Mouse (Mus musculus) ES-Bruce4 (cell line): ENCODE measurements at regions not wholly inside any gene's neighbourhood (a gene's known extent, or its start where the extent isn't known, plus 50 kb on each side); places are given as distances from the start of the nearest gene placed in this dataset.

ENCODE experiments used
- H3K27ac ChIP-seq: 2 replicates; pipeline ENCODE4 v1.5.1; 2012; ENCODE audit warnings: low read length, inconsistent platforms; ENCODE audit not compliant: insufficient read depth
- H3K27me3 ChIP-seq: 2 replicates; pipeline ENCODE4 v1.6.1; 2012; ENCODE audit warnings: mild to moderate bottlenecking, low read length, inconsistent platforms; ENCODE audit not compliant: control insufficient read depth, poor library complexity, insufficient read depth, severe bottlenecking
- H3K36me3 ChIP-seq: 2 replicates; pipeline ENCODE4 v1.6.1; 2012; ENCODE audit warnings: inconsistent platforms, mild to moderate bottlenecking, low read length, moderate library complexity; ENCODE audit not compliant: control insufficient read depth, poor library complexity, insufficient read depth, severe bottlenecking
- H3K4me1 ChIP-seq: one replicate; pipeline ENCODE4 v1.8.1; 2011; ENCODE audit warnings: low read length; ENCODE audit not compliant: control insufficient read depth, insufficient read depth
- H3K4me3 ChIP-seq: 2 replicates; pipeline ENCODE4 v1.5.1; 2011; ENCODE audit warnings: low read depth, mild to moderate bottlenecking, low read length
- H3K9ac ChIP-seq: 2 replicates; pipeline ENCODE4 v1.6.1; 2012; ENCODE audit warnings: low read depth, mild to moderate bottlenecking, inconsistent platforms; ENCODE audit not compliant: poor library complexity, severe bottlenecking
- H3K9me3 ChIP-seq: replicated peaks from 2 replicates; pipeline ENCODE4 v1.6.1; 2012; ENCODE audit warnings: mild to moderate bottlenecking, low read length, inconsistent platforms; ENCODE audit not compliant: control insufficient read depth, poor library complexity, insufficient read depth, severe bottlenecking
- CTCF ChIP-seq: IDR thresholded peaks from one replicate; pipeline ENCODE4 v1.8.1; 2011; ENCODE audit warnings: low read depth, low read length
- EP300 ChIP-seq: IDR thresholded peaks from 2 replicates; pipeline ENCODE4 v1.6.1; 2011; ENCODE audit warnings: low read depth, low read length; ENCODE audit not compliant: insufficient read depth
- POLR2A ChIP-seq: IDR thresholded peaks from one replicate; pipeline ENCODE4 v1.8.1; 2011; ENCODE audit warnings: low read length; ENCODE audit not compliant: insufficient read depth

- H3K27ac ChIP-seq = no peak overlapping the region
- H3K36me3 ChIP-seq = no peaks in the 10 kb centered on the region
- no peak for TF ChIP-seq CTCF
- TF ChIP-seq EP300 = no peak
- no peak for TF ChIP-seq POLR2A
- H3K4me1 ChIP-seq = no peaks in the 10 kb centered on the region
- peaks cover 3% of the 10 kb centered on the region; the same call in 1 of the 2 replicates for H3K9me3 ChIP-seq
- no peaks in the 10 kb centered on the region for H3K27me3 ChIP-seq
- no peak overlapping the region for H3K4me3 ChIP-seq
- H3K9ac ChIP-seq = no peak overlapping the region
Observed at GRCm38 (mm10) chrX:42332906-42333305, 156.6 kb upstream of the Tex13c2 start.

GRCm38 (mm10) chrX:42333631-42334030 is 155.9 kb upstream of the Tex13c2 start:
- TF ChIP-seq EP300 = no peak
- no peak for TF ChIP-seq POLR2A
- TF ChIP-seq CTCF = no peak
- Histone ChIP-seq H3K36me3 (no peaks in the 10 kb centered on the region), H3K4me1 (no peaks in the 10 kb centered on the region), H3K4me3 (no peak overlapping the region), H3K27me3 (no peaks in the 10 kb centered on the region), H3K9ac (no peak overlapping the region), H3K27ac (no peak overlapping the region), H3K9me3 (peaks cover 3% of the 10 kb centered on the region; the same call in 1 of the 2 replicates)

GRCm38 (mm10) chrX:42334794-42335193 is 154.7 kb upstream of the Tex13c2 start:
- H3K27me3 ChIP-seq = no peaks in the 10 kb centered on the region
- no peak overlapping the region for H3K27ac ChIP-seq
- no peaks in the 10 kb centered on the region for H3K4me1 ChIP-seq
- no peak overlapping the region for H3K4me3 ChIP-seq
- peaks cover 3% of the 10 kb centered on the region; the same call in 1 of the 2 replicates for H3K9me3 ChIP-seq
- H3K36me3 ChIP-seq = no peaks in the 10 kb centered on the region
- TF ChIP-seq EP300 (no peak), POLR2A (no peak), CTCF (no peak)
- no peak overlapping the region for H3K9ac ChIP-seq

- Histone ChIP-seq H3K9me3 (no peaks in the 10 kb centered on the region), H3K27me3 (no peaks in the 10 kb centered on the region), H3K4me1 (no peaks in the 10 kb centered on the region), H3K27ac (no peak overlapping the region), H3K9ac (no peak overlapping the region), H3K4me3 (no peak overlapping the region), H3K36me3 (no peaks in the 10 kb centered on the region)
- TF ChIP-seq POLR2A = no peak
Observed at GRCm38 (mm10) chrX:42336772-42337171, 152.7 kb upstream of the Tex13c2 start.

GRCm38 (mm10) chrX:42342362-42342761 is 147.1 kb upstream of the Tex13c2 start:
- H3K4me3 ChIP-seq = no peak overlapping the region
- H3K9ac ChIP-seq = no peak overlapping the region
- peaks cover 5% of the 10 kb centered on the region for H3K4me1 ChIP-seq
- TF ChIP-seq EP300 (no peak), CTCF (no peak), POLR2A (no peak)
- H3K27ac ChIP-seq = no peak overlapping the region
- no peaks in the 10 kb centered on the region for H3K9me3 ChIP-seq
- H3K27me3 ChIP-seq = no peaks in the 10 kb centered on the region
- H3K36me3 ChIP-seq = no peaks in the 10 kb centered on the region

GRCm38 (mm10) chrX:42342951-42343879 is 146.3 kb upstream of the Tex13c2 start:
- TF ChIP-seq EP300 = peak; percentile 47; the same call in 1 of the 2 replicates
- no peak for TF ChIP-seq CTCF
- TF ChIP-seq POLR2A = no peak
- Histone ChIP-seq H3K9me3 (no peaks in the 10 kb centered on the region), H3K27ac (peak overlapping the region; percentile 89), H3K9ac (no peak overlapping the region), H3K36me3 (no peaks in the 10 kb centered on the region), H3K4me3 (no peak overlapping the region), H3K27me3 (no peaks in the 10 kb centered on the region), H3K4me1 (peaks cover 5% of the 10 kb centered on the region)
